Mouse (Mus musculus): ENCODE data around the gene Ago1. TPM values are rescaled to one million over a fixed set of nuclear protein-coding genes. Genes with fewer than 3 reads are reported as not detected.

Gene Ago1
- polyA plus RNA-seq, 1 experiment from 2014 or later, result 5.0 TPM

GRCm38 (mm10) chr4:126469334-126469733, 951 bp upstream of the Ago1 start:
- Histone ChIP-seq H3K4me2 (replicated peaks) (no peak overlapping the region), H3K36me3 (no peaks in the 10 kb centered on the region), H3K9ac (no peak overlapping the region), H3K4me3 (replicated peaks) (no peak overlapping the region), H3K9me3 (replicated peaks) (no peaks in the 10 kb centered on the region), H3K27me3 (no peaks in the 10 kb centered on the region), H3K27ac (replicated peaks) (no peak overlapping the region), H3K4me1 (peaks cover 34% of the 10 kb centered on the region)
- WGBS, result 36% methylated on average over 1 of the region's 1 CpGs
- no peak for ATAC-seq (ENCODE audit: insufficient number of reproducible peaks, low FRiP score, low TSS enrichment, low read depth)

GRCm38 (mm10) chr4:126468925-126469324, 542 bp upstream of the Ago1 start:
- no peak overlapping the region for H3K9ac ChIP-seq
- H3K27me3 ChIP-seq, result no peaks in the 10 kb centered on the region
- no peak for ATAC-seq (ENCODE audit: insufficient number of reproducible peaks, low FRiP score, low TSS enrichment, low read depth)
- H3K9me3 ChIP-seq (replicated peaks), result no peaks in the 10 kb centered on the region
- WGBS, result 5% methylated on average over 8 of the region's 8 CpGs
- no peaks in the 10 kb centered on the region for H3K36me3 ChIP-seq
- peak overlapping the region; percentile 91 for H3K4me3 ChIP-seq (replicated peaks)
- peak overlapping the region; percentile 75 for H3K4me2 ChIP-seq (replicated peaks)
- H3K4me1 ChIP-seq, result peaks cover 34% of the 10 kb centered on the region
- H3K27ac ChIP-seq (replicated peaks), result no peak overlapping the region

GRCm38 (mm10) chr4:126467721-126468284, 580 bp downstream of the Ago1 start:
- Histone ChIP-seq H3K9me3 (replicated peaks) (no peaks in the 10 kb centered on the region), H3K27me3 (no peaks in the 10 kb centered on the region), H3K9ac (peak overlapping the region; percentile 62), H3K4me1 (peaks cover 34% of the 10 kb centered on the region), H3K4me3 (replicated peaks) (peak overlapping the region; percentile 91), H3K36me3 (no peaks in the 10 kb centered on the region), H3K27ac (replicated peaks) (peak overlapping the region; percentile 89), H3K4me2 (replicated peaks) (peak overlapping the region; percentile 75)
- 2% methylated on average over 25 of the region's 25 CpGs for WGBS
- ATAC-seq (ENCODE audit: insufficient number of reproducible peaks, low FRiP score, low TSS enrichment, low read depth), result peak; percentile 74

GRCm38 (mm10) chr4:126466251-126466750, 2.1 kb downstream of the Ago1 start:
- H3K9me3 ChIP-seq (replicated peaks), result no peaks in the 10 kb centered on the region
- peak overlapping the region; percentile 31; the same call in 1 of the 2 replicates for H3K27ac ChIP-seq (replicated peaks)
- no peaks in the 10 kb centered on the region for H3K27me3 ChIP-seq
- WGBS, result 25% methylated on average over 8 of the region's 8 CpGs
- H3K4me1 ChIP-seq, result peaks cover 34% of the 10 kb centered on the region
- H3K36me3 ChIP-seq, result no peaks in the 10 kb centered on the region
- peak overlapping the region; percentile 29 for H3K4me2 ChIP-seq (replicated peaks)
- no peak for ATAC-seq (ENCODE audit: insufficient number of reproducible peaks, low FRiP score, low TSS enrichment, low read depth)
- H3K4me3 ChIP-seq (replicated peaks), result no peak overlapping the region
- no peak overlapping the region for H3K9ac ChIP-seq

GRCm38 (mm10) chr4:126465843-126466242, 2.5 kb downstream of the Ago1 start:
- no peak for ATAC-seq (ENCODE audit: insufficient number of reproducible peaks, low FRiP score, low TSS enrichment, low read depth)
- Histone ChIP-seq H3K27ac (replicated peaks) (peak overlapping the region; percentile 31; the same call in 1 of the 2 replicates), H3K4me1 (peaks cover 34% of the 10 kb centered on the region), H3K36me3 (0 out of 2 replicates have a peak, but pooled peaks cover under 1% of the 10 kb centered on the region), H3K4me3 (replicated peaks) (no peak overlapping the region), H3K9ac (no peak overlapping the region), H3K4me2 (replicated peaks) (peak overlapping the region; percentile 29), H3K27me3 (no peaks in the 10 kb centered on the region), H3K9me3 (replicated peaks) (no peaks in the 10 kb centered on the region)
- whole genome bisulfite sequencing, result 7% methylated on average over 8 of the region's 8 CpGs

GRCm38 (mm10) chr4:126464892-126465235, 3.5 kb downstream of the Ago1 start:
- Histone ChIP-seq H3K9me3 (replicated peaks) (no peaks in the 10 kb centered on the region), H3K4me2 (replicated peaks) (no peak overlapping the region), H3K9ac (no peak overlapping the region), H3K27ac (replicated peaks) (no peak overlapping the region), H3K27me3 (no peaks in the 10 kb centered on the region), H3K36me3 (peaks cover 8% of the 10 kb centered on the region; the same call in 1 of the 2 replicates), H3K4me3 (replicated peaks) (no peak overlapping the region), H3K4me1 (peaks cover 34% of the 10 kb centered on the region)
- WGBS, result 22% methylated on average over 2 of the region's 2 CpGs
- ATAC-seq (ENCODE audit: insufficient number of reproducible peaks, low FRiP score, low TSS enrichment, low read depth), result no peak

GRCm38 (mm10) chr4:126464189-126464891, 4.0 kb downstream of the Ago1 start:
- Histone ChIP-seq H3K4me1 (peaks cover 34% of the 10 kb centered on the region), H3K4me3 (replicated peaks) (no peak overlapping the region), H3K36me3 (peaks cover 13% of the 10 kb centered on the region), H3K27ac (replicated peaks) (no peak overlapping the region), H3K27me3 (no peaks in the 10 kb centered on the region), H3K9me3 (replicated peaks) (no peaks in the 10 kb centered on the region), H3K4me2 (replicated peaks) (no peak overlapping the region), H3K9ac (no peak overlapping the region)
- 38% methylated on average over 4 of the region's 4 CpGs for WGBS
- no peak for ATAC-seq (ENCODE audit: insufficient number of reproducible peaks, low FRiP score, low TSS enrichment, low read depth)

GRCm38 (mm10) chr4:126455441-126455840, 12.9 kb downstream of the Ago1 start:
- H3K4me2 ChIP-seq (replicated peaks), result no peak overlapping the region
- H3K4me3 ChIP-seq (replicated peaks), result no peak overlapping the region
- no peaks in the 10 kb centered on the region for H3K9me3 ChIP-seq (replicated peaks)
- 75% methylated on average over 7 of the region's 7 CpGs for WGBS
- H3K27ac ChIP-seq (replicated peaks), result no peak overlapping the region
- H3K4me1 ChIP-seq, result no peaks in the 10 kb centered on the region
- no peak overlapping the region for H3K9ac ChIP-seq
- peaks cover 63% of the 10 kb centered on the region for H3K36me3 ChIP-seq
- no peak for ATAC-seq (ENCODE audit: insufficient number of reproducible peaks, low FRiP score, low TSS enrichment, low read depth)
- no peaks in the 10 kb centered on the region for H3K27me3 ChIP-seq

- Histone ChIP-seq H3K4me2 (replicated peaks) (no peak overlapping the region), H3K4me3 (replicated peaks) (no peak overlapping the region), H3K9ac (no peak overlapping the region), H3K36me3 (peaks cover 64% of the 10 kb centered on the region), H3K27me3 (no peaks in the 10 kb centered on the region), H3K4me1 (no peaks in the 10 kb centered on the region), H3K27ac (replicated peaks) (no peak overlapping the region), H3K9me3 (replicated peaks) (no peaks in the 10 kb centered on the region)
- 91% methylated on average over 5 of the region's 5 CpGs for WGBS
- ATAC-seq (ENCODE audit: insufficient number of reproducible peaks, low FRiP score, low TSS enrichment, low read depth), result no peak
Measured at GRCm38 (mm10) chr4:126454547-126455254, 13.7 kb downstream of the Ago1 start.

GRCm38 (mm10) chr4:126450268-126450667, 18.1 kb downstream of the Ago1 start:
- 88% methylated on average over 1 of the region's 1 CpGs for WGBS
- no peak overlapping the region for H3K9ac ChIP-seq
- H3K4me3 ChIP-seq (replicated peaks), result no peak overlapping the region
- H3K36me3 ChIP-seq, result peaks cover 67% of the 10 kb centered on the region
- no peaks in the 10 kb centered on the region for H3K9me3 ChIP-seq (replicated peaks)
- no peak for ATAC-seq (ENCODE audit: insufficient number of reproducible peaks, low FRiP score, low TSS enrichment, low read depth)
- no peak overlapping the region for H3K27ac ChIP-seq (replicated peaks)
- H3K4me1 ChIP-seq, result no peaks in the 10 kb centered on the region
- no peak overlapping the region for H3K4me2 ChIP-seq (replicated peaks)
- H3K27me3 ChIP-seq, result no peaks in the 10 kb centered on the region

- H3K36me3 ChIP-seq, result peaks cover 59% of the 10 kb centered on the region
- no peak overlapping the region for H3K9ac ChIP-seq
- no peak overlapping the region for H3K4me3 ChIP-seq (replicated peaks)
- ATAC-seq (ENCODE audit: insufficient number of reproducible peaks, low FRiP score, low TSS enrichment, low read depth), result no peak
- H3K27me3 ChIP-seq, result no peaks in the 10 kb centered on the region
- WGBS, result 84% methylated on average over 7 of the region's 7 CpGs
- no peak overlapping the region for H3K4me2 ChIP-seq (replicated peaks)
- H3K4me1 ChIP-seq, result no peaks in the 10 kb centered on the region
- no peaks in the 10 kb centered on the region for H3K9me3 ChIP-seq (replicated peaks)
- no peak overlapping the region for H3K27ac ChIP-seq (replicated peaks)
Measured at GRCm38 (mm10) chr4:126447126-126447525, 21.3 kb downstream of the Ago1 start.

All from embryonic facial prominence, embryonic 15.5 days (tissue).